In the genomic region with DNA sequence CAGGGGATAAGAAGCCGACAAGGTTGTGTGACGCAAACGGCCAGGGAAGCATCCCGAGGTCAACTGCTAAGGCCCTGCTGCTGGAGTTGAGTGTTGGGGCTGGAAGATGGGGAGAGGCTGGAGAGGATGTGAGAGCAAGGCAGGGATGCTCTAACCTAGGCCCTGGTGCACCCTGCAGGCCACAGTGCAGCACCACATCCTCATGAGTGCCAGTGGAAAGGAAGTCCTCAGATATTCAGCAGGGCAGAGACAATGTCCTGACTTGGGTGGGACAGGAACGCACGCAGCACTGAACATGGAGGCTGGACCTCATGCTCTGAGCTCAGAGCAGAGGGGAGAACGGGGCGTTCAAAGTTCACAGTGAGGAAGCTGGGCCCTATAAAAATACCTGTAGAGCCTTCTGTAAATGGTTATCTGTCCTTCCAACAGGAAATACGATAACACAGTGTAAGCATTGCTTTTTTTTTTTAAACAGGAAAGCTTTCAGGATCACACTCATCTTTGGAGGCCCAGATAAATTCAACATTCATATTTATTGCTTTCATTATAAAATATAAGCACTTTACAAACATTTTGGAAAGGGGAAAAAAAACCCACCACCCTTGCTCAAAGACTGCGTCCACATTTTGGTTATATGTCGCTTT, we compare ENCODE assay signal across 16 mouse cellular contexts. TPM values are rescaled to one million over a fixed set of nuclear protein-coding genes. Genes with fewer than 3 reads are reported as not detected.
DNase-seq lines count a peak whose midpoint lies in the region; ATAC-seq and TF ChIP-seq lines count a peak whose summit lies in the region.
"Had no signal": no experiment of that assay in that cellular context is flagged by ENCODE, and none has a peak within 500 bp of the region (broad histone marks: within the 10 kb centered on the region; RNA-seq: fewer than 3 reads in every experiment).

No protein-coding gene starts in this region.

- H3K9ac ChIP-seq in forebrain, embryonic 15.5 days (replicated peaks): no peak overlapping the region
- H3K9ac ChIP-seq: hindbrain, embryonic 14.5 days; limb, embryonic 12.5 days had no signal

- H3K4me3 ChIP-seq in forebrain, embryonic 15.5 days: no peak overlapping the region
- H3K4me3 ChIP-seq in forebrain, embryonic 10.5 days: no peak overlapping the region
- no peak overlapping the region for H3K4me3 ChIP-seq in layer of hippocampus, adult 2 months
- H3K4me3 ChIP-seq in cortical plate, adult 2 months (ENCODE audit: insufficient read depth, low read length): no peak overlapping the region
- H3K4me3 ChIP-seq: gastrocnemius, adult 2 months; limb, embryonic 12.5 days; midbrain, embryonic 13.5 days had no signal

- H3K27ac ChIP-seq in forebrain, embryonic 15.5 days (replicated peaks): 0 out of 2 replicates have a peak overlapping the region, but pooled peaks have one; percentile 25
- H3K27ac ChIP-seq in forebrain, embryonic 10.5 days: no peak overlapping the region
- no peak overlapping the region for H3K27ac ChIP-seq in layer of hippocampus, adult 2 months
- H3K27ac ChIP-seq in cortical plate, adult 2 months (ENCODE audit: insufficient read depth, low read length): no peak overlapping the region
- H3K27ac ChIP-seq: gastrocnemius, adult 2 months; hindbrain, embryonic 14.5 days; limb, embryonic 12.5 days; midbrain, embryonic 13.5 days had no signal

- H3K9me3 ChIP-seq in forebrain, embryonic 15.5 days: no peaks in the 10 kb centered on the region
- H3K9me3 ChIP-seq in forebrain, embryonic 10.5 days: no peaks in the 10 kb centered on the region
- H3K9me3 ChIP-seq: limb, embryonic 12.5 days; midbrain, embryonic 13.5 days had no signal

- intact Hi-C loops in gastrocnemius, postnatal 14 days (cut with DNase I; ENCODE audit: low total_unique reads): no loop called here

- peaks cover 6% of the 10 kb centered on the region; the same call in 1 of the 2 replicates for H3K36me3 ChIP-seq in forebrain, embryonic 15.5 days
- peaks cover 13% of the 10 kb centered on the region for H3K36me3 ChIP-seq in forebrain, embryonic 10.5 days (replicated peaks)

- no peaks in the 10 kb centered on the region for H3K27me3 ChIP-seq in forebrain, embryonic 15.5 days
- H3K27me3 ChIP-seq in forebrain, embryonic 10.5 days (ENCODE audit: poor library complexity, severe bottlenecking): no peaks in the 10 kb centered on the region
- H3K27me3 ChIP-seq: limb, embryonic 12.5 days; midbrain, embryonic 13.5 days; Patski had no signal

- ATAC-seq in forebrain, embryonic 15.5 days (replicated peaks): no peak
- ATAC-seq: midbrain, embryonic 13.5 days; Patski had no signal

- no peak for DNase-seq in forebrain, embryonic 10.5 days (ENCODE audit: extremely low spot score, low spot score)
- no peak for DNase-seq in layer of hippocampus, adult 2 months (ENCODE audit: low spot score in 2 of 2)
- no peak for DNase-seq in layer of hippocampus, adult 8-10 months (ENCODE audit: low spot score in 2 of 2)
- peak; percentile 58 to 69 for DNase-seq in lung, postnatal 4 days
- DNase-seq in gastrocnemius, postnatal 14 days: no peak
- no peak for DNase-seq in adrenal gland, postnatal 25 days
- DNase-seq: adrenal gland, postnatal 36 days; cerebellum, adult 9-11 months; gastrocnemius, adult 2 months; spleen, adult 18-20 months had no signal

- no peak for TF ChIP-seq POLR2A in cortical plate, adult 2 months (IDR thresholded peaks at IDR 0.05; ENCODE audit: extremely low read depth, insufficient read depth, low read length)

- H3K4me2 ChIP-seq in forebrain, embryonic 15.5 days (replicated peaks): no peak overlapping the region
- H3K4me2 ChIP-seq: hindbrain, embryonic 14.5 days; limb, embryonic 12.5 days; midbrain, embryonic 13.5 days had no signal

- TF ChIP-seq CTCF in layer of hippocampus, adult 2 months (conservative IDR thresholded peaks at IDR 0.05): peak; percentile 51
- peak; percentile 15; the same call in 1 of the 2 replicates for TF ChIP-seq CTCF in cortical plate, adult 2 months (IDR thresholded peaks at IDR 0.05; ENCODE audit: extremely low read depth, insufficient read depth, low read length)

- H3K4me1 ChIP-seq in forebrain, embryonic 15.5 days: peaks cover 11% of the 10 kb centered on the region
- peaks cover 21% of the 10 kb centered on the region for H3K4me1 ChIP-seq in forebrain, embryonic 10.5 days
- H3K4me1 ChIP-seq in cortical plate, adult 2 months (ENCODE audit: control insufficient read depth, insufficient read depth, low read length): no peaks in the 10 kb centered on the region; the same call in 1 of the 2 replicates

- 89% methylated on average over 11 of the region's 11 CpGs for WGBS in forebrain, embryonic 15.5 days
- 91% methylated on average over 11 of the region's 11 CpGs for WGBS in forebrain, embryonic 10.5 days

RNA-seq across cellular contexts. Expression of a gene that starts 23.0 kb away (rescaled TPM):
- 62.9 and 72.0 TPM in 2 replicates for polyA plus RNA-seq in forebrain, embryonic 15.5 days (2015; fragmentation: Nextera tagmentation; extraction: Ambion mirVana)
- polyA plus RNA-seq in forebrain, embryonic 10.5 days (2016; fragmentation: Nextera tagmentation; extraction: Ambion mirVana): 117 and 126 TPM in 2 replicates
- 10 to 100 TPM; 86.8 to 92.0 TPM for total RNA-seq in layer of hippocampus, adult 2 months (2021)
- total RNA-seq in layer of hippocampus, adult 8-10 months (2022): 100 to 1,000 TPM in 1 of 4 experiments, 10 to 100 TPM in 3; 92.0 to 103 (median 98.7) TPM
- polyA plus RNA-seq in cortical plate, adult 2 months (2012; rRNA removed): 28.0 and 28.2 TPM in 2 replicates
- 10 to 100 TPM; 54.3 to 58.5 TPM for total RNA-seq in gastrocnemius, postnatal 14 days (2021)
- total RNA-seq in adrenal gland, postnatal 25 days (2021): 90.3 and 126 TPM in 2 replicates

Comparison
In these comparisons a context has a peak if more than half of its experiments do, and no peak if none do; other contexts are left out.
1. DNase-seq: peak in lung, postnatal 4 days (2 of 2); none in forebrain, embryonic 10.5 days (single experiment), layer of hippocampus, adult 2 months (0 of 2), layer of hippocampus, adult 8-10 months (0 of 2), gastrocnemius, postnatal 14 days (single experiment) and adrenal gland, postnatal 25 days (single experiment).